Mouse (Mus musculus) limb, embryonic 11.5 days (tissue): ENCODE results near the gene Sdc1. TPM values are rescaled to one million over a fixed set of nuclear protein-coding genes. Genes with fewer than 3 reads are reported as not detected.
A peak's percentile ranks its signal among the peaks of the same experiment; 100 is the strongest.

Experiments
- ATAC-seq: fragments of 200-750 bp; cut with Nextera tagmentation; 2 replicates; pipeline ENCODE4 v1.8.0; 2017; ENCODE audit warnings: low read depth; ENCODE audit not compliant: insufficient number of reproducible peaks, low FRiP score, low TSS enrichment
- DNase-seq: peaks from one replicate; pipeline ENCODE4 v3.0.0-alpha.2; 2015; ENCODE audit warnings: low spot score
- H3K27ac ChIP-seq: fragments of 300-500 bp; sonication (generic); replicated peaks from 2 replicates; pipeline ENCODE4 v1.5.1; 2014; ENCODE audit warnings: low read depth, mild to moderate bottlenecking, low read length
- H3K27me3 ChIP-seq: fragments of 300-500 bp; sonication (generic); 2 replicates; pipeline ENCODE4 v1.6.1; 2014; ENCODE audit warnings: mild to moderate bottlenecking, low read length, mixed read lengths; ENCODE audit not compliant: control insufficient read depth, insufficient read depth
- H3K36me3 ChIP-seq: fragments of 300-500 bp; sonication (generic); 2 replicates; pipeline ENCODE4 v1.6.1; 2014; ENCODE audit warnings: mild to moderate bottlenecking, low read length, moderate library complexity, mixed read lengths; ENCODE audit not compliant: control insufficient read depth, insufficient read depth
- H3K4me1 ChIP-seq: fragments of 300-500 bp; sonication (generic); 2 replicates; pipeline ENCODE4 v1.6.1; 2014; ENCODE audit warnings: low read length, mixed read lengths; ENCODE audit not compliant: control insufficient read depth, insufficient read depth
- H3K4me2 ChIP-seq: fragments of 300-500 bp; sonication (generic); 2 replicates; pipeline ENCODE4 v1.6.1; 2014; ENCODE audit warnings: low read depth, mild to moderate bottlenecking, moderate library complexity; ENCODE audit not compliant: severe bottlenecking
- H3K4me3 ChIP-seq: fragments of 300-500 bp; sonication (generic); 2 replicates; pipeline ENCODE4 v1.5.1; 2014; ENCODE audit warnings: low read depth, low read length
- H3K9ac ChIP-seq: fragments of 300-500 bp; sonication (generic); 2 replicates; pipeline ENCODE4 v1.6.1; 2014; ENCODE audit warnings: mild to moderate bottlenecking, low read length
- H3K9me3 ChIP-seq: fragments of 300-500 bp; sonication (generic); 2 replicates; pipeline ENCODE4 v1.6.1; 2016; ENCODE audit warnings: low read length; ENCODE audit not compliant: control insufficient read depth
- WGBS: fragments of 180-500 bp; shearing (Covaris S2); extraction: QIAGEN DNeasy Blood & Tissue Kit; methylation state at CpG from one replicate; pipeline ENCODE4 v1.1.7; 2014; 5-methylcytosine and 5-hydroxymethylcytosine counted together
- polyA plus RNA-seq: library from polyadenylated mRNA; unstranded; fragments of >200 nt; fragmentation: Nextera tagmentation; extraction: Ambion mirVana; gene quantifications from 2 replicates; pipeline ENCODE4 v1.2.1, GENCODE M21; 2014

Gene Sdc1
- polyA plus RNA-seq, 1 experiment from 2014 or later = 219 TPM

GRCm38 (mm10) chr12:8776206-8776605 is 5.1 kb downstream of the Sdc1 start:
- Histone ChIP-seq H3K4me1 (peaks cover 46% of the 10 kb centered on the region), H3K27me3 (no peaks in the 10 kb centered on the region), H3K9me3 (no peaks in the 10 kb centered on the region), H3K9ac (no peak overlapping the region), H3K4me2 (no peak overlapping the region), H3K27ac (no peak overlapping the region), H3K4me3 (no peak overlapping the region), H3K36me3 (0 out of 2 replicates have a peak, but pooled peaks cover 2% of the 10 kb centered on the region)
- WGBS = 88% methylated on average over 7 of the region's 7 CpGs
- ATAC-seq (no peak), DNase-seq (no peak)

GRCm38 (mm10) chr12:8776741-8777140 is 5.6 kb downstream of the Sdc1 start:
- Histone ChIP-seq H3K4me1 (peaks cover 50% of the 10 kb centered on the region), H3K27ac (no peak overlapping the region), H3K4me3 (no peak overlapping the region), H3K27me3 (no peaks in the 10 kb centered on the region), H3K36me3 (0 out of 2 replicates have a peak, but pooled peaks cover 2% of the 10 kb centered on the region), H3K9ac (no peak overlapping the region), H3K4me2 (no peak overlapping the region), H3K9me3 (no peaks in the 10 kb centered on the region)
- 89% methylated on average over 3 of the region's 3 CpGs for WGBS
- ATAC-seq (no peak), DNase-seq (no peak)

GRCm38 (mm10) chr12:8778106-8778505 is 7.0 kb downstream of the Sdc1 start:
- WGBS = 88% methylated on average over 7 of the region's 7 CpGs
- DNase-seq (no peak), ATAC-seq (no peak)
- H3K27ac ChIP-seq = no peak overlapping the region
- H3K9me3 ChIP-seq = no peaks in the 10 kb centered on the region
- no peak overlapping the region for H3K4me2 ChIP-seq
- no peaks in the 10 kb centered on the region for H3K27me3 ChIP-seq
- H3K4me1 ChIP-seq = peaks cover 61% of the 10 kb centered on the region
- H3K4me3 ChIP-seq = no peak overlapping the region
- H3K9ac ChIP-seq = no peak overlapping the region
- H3K36me3 ChIP-seq = 0 out of 2 replicates have a peak, but pooled peaks cover 2% of the 10 kb centered on the region

GRCm38 (mm10) chr12:8779851-8780250 is 8.7 kb downstream of the Sdc1 start:
- Histone ChIP-seq H3K36me3 (0 out of 2 replicates have a peak, but pooled peaks cover 2% of the 10 kb centered on the region), H3K27ac (no peak overlapping the region)
- 74% methylated on average over 4 of the region's 4 CpGs for WGBS

GRCm38 (mm10) chr12:8781121-8781520 is 10.0 kb downstream of the Sdc1 start:
- Histone ChIP-seq H3K4me3 (no peak overlapping the region), H3K9ac (no peak overlapping the region), H3K27ac (no peak overlapping the region; the same call in 1 of the 2 replicates), H3K4me2 (no peak overlapping the region), H3K36me3 (0 out of 2 replicates have a peak, but pooled peaks cover 2% of the 10 kb centered on the region), H3K9me3 (no peaks in the 10 kb centered on the region), H3K27me3 (no peaks in the 10 kb centered on the region), H3K4me1 (peaks cover 50% of the 10 kb centered on the region)
- WGBS = 80% methylated on average over 7 of the region's 7 CpGs
- ATAC-seq (no peak), DNase-seq (no peak)

More at GRCm38 (mm10) chr12:8779851-8780250, 8.7 kb downstream of the Sdc1 start:
- H3K9ac ChIP-seq = no peak overlapping the region
- no peak overlapping the region for H3K4me3 ChIP-seq
- no peaks in the 10 kb centered on the region for H3K27me3 ChIP-seq
- no peak overlapping the region for H3K4me2 ChIP-seq
- no peak for DNase-seq
- H3K9me3 ChIP-seq = no peaks in the 10 kb centered on the region
- H3K4me1 ChIP-seq = peaks cover 47% of the 10 kb centered on the region
- no peak for ATAC-seq

GRCm38 (mm10) chr12:8781681-8782378 is 10.7 kb downstream of the Sdc1 start:
- peaks cover 46% of the 10 kb centered on the region for H3K4me1 ChIP-seq
- H3K9ac ChIP-seq = no peak overlapping the region
- no peaks in the 10 kb centered on the region for H3K27me3 ChIP-seq
- no peak overlapping the region for H3K4me3 ChIP-seq
- 0 out of 2 replicates have a peak overlapping the region, but pooled peaks have one; percentile 2 for H3K27ac ChIP-seq
- no peaks in the 10 kb centered on the region for H3K9me3 ChIP-seq
- H3K4me2 ChIP-seq = no peak overlapping the region
- DNase-seq (no peak), ATAC-seq (no peak)
- H3K36me3 ChIP-seq = 0 out of 2 replicates have a peak, but pooled peaks cover 2% of the 10 kb centered on the region
- 76% methylated on average over 9 of the region's 9 CpGs for WGBS

GRCm38 (mm10) chr12:8782565-8782964 is 11.4 kb downstream of the Sdc1 start:
- WGBS = 77% methylated on average over 3 of the region's 3 CpGs

GRCm38 (mm10) chr12:8784189-8784588 is 13.1 kb downstream of the Sdc1 start:
- Histone ChIP-seq H3K27me3 (no peaks in the 10 kb centered on the region), H3K36me3 (no peaks in the 10 kb centered on the region), H3K27ac (no peak overlapping the region), H3K4me2 (no peak overlapping the region), H3K4me1 (peaks cover 36% of the 10 kb centered on the region), H3K9me3 (no peaks in the 10 kb centered on the region), H3K4me3 (no peak overlapping the region), H3K9ac (no peak overlapping the region; the same call in 1 of the 2 replicates)
- ATAC-seq (no peak), DNase-seq (no peak)
- 81% methylated on average over 9 of the region's 9 CpGs for WGBS

More at GRCm38 (mm10) chr12:8782565-8782964, 11.4 kb downstream of the Sdc1 start:
- Histone ChIP-seq H3K36me3 (0 out of 2 replicates have a peak, but pooled peaks cover 2% of the 10 kb centered on the region), H3K9ac (no peak overlapping the region), H3K4me1 (peaks cover 44% of the 10 kb centered on the region), H3K9me3 (no peaks in the 10 kb centered on the region), H3K4me3 (no peak overlapping the region), H3K4me2 (no peak overlapping the region), H3K27ac (0 out of 2 replicates have a peak overlapping the region, but pooled peaks have one; percentile 8), H3K27me3 (no peaks in the 10 kb centered on the region)
- ATAC-seq (no peak), DNase-seq (no peak)
